Mouse (Mus musculus) heart, postnatal 0 days (tissue): ENCODE measurements around the gene Negr1. TPM values are rescaled to one million over a fixed set of nuclear protein-coding genes. Genes with fewer than 3 reads are reported as not detected.

Experiments used
- ATAC-seq: fragments of 200-750 bp; cut with Nextera tagmentation; 2 replicates; pipeline ENCODE4 v1.8.0; 2017; ENCODE audit warnings: low read depth, moderate number of reproducible peaks, moderate library complexity; ENCODE audit not compliant: insufficient read depth
- DNase-seq: peaks from one replicate; pipeline ENCODE4 v3.0.0-alpha.2; 2016; ENCODE audit warnings: low spot score
- H3K27ac ChIP-seq: fragments of 300-500 bp; sonication (generic); 2 replicates; pipeline ENCODE4 v1.5.1; 2014; ENCODE audit warnings: low read depth, mild to moderate bottlenecking
- H3K27me3 ChIP-seq: fragments of 300-500 bp; sonication (generic); 2 replicates; pipeline ENCODE4 v1.6.1; 2014; ENCODE audit warnings: low read length, mixed read lengths; ENCODE audit not compliant: control insufficient read depth, insufficient read depth
- H3K36me3 ChIP-seq: fragments of 300-500 bp; sonication (generic); replicated peaks from 2 replicates; pipeline ENCODE4 v1.6.1; 2014; ENCODE audit warnings: low read length, mixed read lengths; ENCODE audit not compliant: control insufficient read depth, insufficient read depth
- H3K4me1 ChIP-seq: fragments of 300-500 bp; sonication (generic); 2 replicates; pipeline ENCODE4 v1.6.1; 2014; ENCODE audit warnings: antibody characterized with exemption; ENCODE audit not compliant: control insufficient read depth, insufficient read depth
- H3K4me2 ChIP-seq: fragments of 300-500 bp; sonication (generic); 2 replicates; pipeline ENCODE4 v1.6.1; 2014; ENCODE audit warnings: low read depth, mild to moderate bottlenecking, low read length, moderate library complexity
- H3K4me3 ChIP-seq: fragments of 300-500 bp; sonication (generic); 2 replicates; pipeline ENCODE4 v1.5.1; 2014; ENCODE audit warnings: low read depth, low read length
- H3K9ac ChIP-seq: fragments of 300-500 bp; sonication (generic); replicated peaks from 2 replicates; pipeline ENCODE4 v1.6.1; 2014; ENCODE audit warnings: low read depth, low read length, mixed read lengths
- H3K9me3 ChIP-seq: fragments of 300-500 bp; sonication (generic); replicated peaks from 2 replicates; pipeline ENCODE4 v1.6.1; 2016; ENCODE audit warnings: low read length; ENCODE audit not compliant: control insufficient read depth
- CTCF ChIP-seq: IDR thresholded peaks from 2 replicates; pipeline ENCODE4 v1.5.1; 2016; ENCODE audit warnings: antibody characterized with exemption, control low read depth, low read depth
- EP300 ChIP-seq: IDR thresholded peaks from 2 replicates; pipeline ENCODE4 v1.6.1; 2016; ENCODE audit warnings: antibody characterized with exemption, low read depth
- WGBS: fragments of 180-500 bp; shearing (Covaris S2); extraction: QIAGEN DNeasy Blood & Tissue Kit; methylation state at CpG from one replicate; pipeline ENCODE4 v1.1.7; 2014; 5-methylcytosine and 5-hydroxymethylcytosine counted together
- polyA plus RNA-seq: library from polyadenylated mRNA; unstranded; fragments of >200 nt; fragmentation: Nextera tagmentation; extraction: Ambion mirVana; gene quantifications from 2 replicates; pipeline ENCODE4 v1.2.1, GENCODE M21; 2015
- total RNA-seq: library from RNA; depleted of rRNA; stranded (reverse); fragments of >200 nt; gene quantifications from 2 replicates; pipeline ENCODE4 v1.2.3, GENCODE M21; 2014; ENCODE audit warnings: low replicate concordance

The Negr1 gene
- total and polyA plus RNA-seq, 2 experiments from 2014 or later: 0.55 to 2.0 TPM

DNA sequence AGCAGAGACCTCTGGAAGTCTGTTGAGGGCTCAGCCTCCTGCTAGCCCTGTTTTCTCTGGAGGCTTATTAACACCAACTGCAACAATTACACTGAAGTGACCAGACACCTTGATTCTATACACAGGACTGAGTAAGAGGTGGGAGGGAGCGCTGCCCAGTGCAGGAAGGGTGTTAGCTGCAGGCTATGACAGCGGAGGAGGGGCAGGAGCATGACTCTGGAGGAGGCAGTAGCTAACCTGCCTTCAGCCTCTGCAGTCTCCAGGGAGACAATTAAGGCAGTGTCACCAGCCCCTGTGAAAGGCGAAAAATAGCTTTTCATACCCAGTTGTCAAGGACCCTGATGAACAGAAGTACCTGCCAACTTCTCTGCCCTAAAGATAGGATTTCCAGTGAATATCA lies 694.3 kb downstream of the Negr1 start:
- no peak for TF ChIP-seq EP300
- TF ChIP-seq CTCF: no peak
- no peak overlapping the region for H3K27ac ChIP-seq
- WGBS: 25% methylated on average over 3 of the region's 3 CpGs

GRCm38 (mm10) chr3:157268742-157269141 lies 707.1 kb downstream of the Negr1 start:
- Histone ChIP-seq H3K4me3 (no peak overlapping the region), H3K9me3 (no peaks in the 10 kb centered on the region), H3K4me2 (no peak overlapping the region), H3K27ac (no peak overlapping the region), H3K4me1 (no peaks in the 10 kb centered on the region), H3K9ac (no peak overlapping the region), H3K36me3 (no peaks in the 10 kb centered on the region), H3K27me3 (no peaks in the 10 kb centered on the region)
- TF ChIP-seq EP300 (no peak), CTCF (no peak)
- ATAC-seq: no peak
- WGBS: 62% methylated on average over 4 of the region's 4 CpGs
- DNase-seq: no peak

More for the DNA sequence above, 694.3 kb downstream of the Negr1 start:
- H3K9ac ChIP-seq: no peak overlapping the region
- no peak for ATAC-seq
- H3K27me3 ChIP-seq: no peaks in the 10 kb centered on the region
- DNase-seq: no peak
- H3K4me2 ChIP-seq: no peak overlapping the region
- H3K36me3 ChIP-seq: no peaks in the 10 kb centered on the region
- H3K4me3 ChIP-seq: no peak overlapping the region
- H3K4me1 ChIP-seq: no peaks in the 10 kb centered on the region
- H3K9me3 ChIP-seq: no peaks in the 10 kb centered on the region

DNA sequence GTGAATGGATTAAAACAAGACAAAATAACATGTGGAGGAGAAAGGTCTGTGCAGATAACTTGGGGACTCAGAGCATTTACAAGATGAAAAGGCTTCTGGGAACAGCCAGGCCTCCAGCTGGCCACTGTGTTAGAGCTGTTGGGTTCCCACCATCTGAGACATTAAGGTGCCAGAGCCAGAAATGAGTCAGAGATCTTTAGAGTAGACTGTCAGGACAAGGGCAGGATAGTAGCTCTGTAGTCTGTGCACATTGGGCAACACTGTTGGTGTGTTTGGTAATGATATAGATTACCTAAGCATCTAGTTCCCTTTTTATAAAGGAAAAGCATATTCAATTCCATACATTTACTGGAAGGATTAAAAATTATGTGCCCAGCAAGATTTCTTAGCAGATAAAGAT lies 710.8 kb downstream of the Negr1 start:
- no peaks in the 10 kb centered on the region for H3K9me3 ChIP-seq
- H3K4me1 ChIP-seq: no peaks in the 10 kb centered on the region
- ATAC-seq: no peak
- H3K9ac ChIP-seq: no peak overlapping the region
- H3K27me3 ChIP-seq: no peaks in the 10 kb centered on the region
- no peaks in the 10 kb centered on the region for H3K36me3 ChIP-seq
- H3K27ac ChIP-seq: no peak overlapping the region
- H3K4me3 ChIP-seq: no peak overlapping the region
- DNase-seq: no peak
- H3K4me2 ChIP-seq: no peak overlapping the region
- TF ChIP-seq CTCF: no peak

DNA sequence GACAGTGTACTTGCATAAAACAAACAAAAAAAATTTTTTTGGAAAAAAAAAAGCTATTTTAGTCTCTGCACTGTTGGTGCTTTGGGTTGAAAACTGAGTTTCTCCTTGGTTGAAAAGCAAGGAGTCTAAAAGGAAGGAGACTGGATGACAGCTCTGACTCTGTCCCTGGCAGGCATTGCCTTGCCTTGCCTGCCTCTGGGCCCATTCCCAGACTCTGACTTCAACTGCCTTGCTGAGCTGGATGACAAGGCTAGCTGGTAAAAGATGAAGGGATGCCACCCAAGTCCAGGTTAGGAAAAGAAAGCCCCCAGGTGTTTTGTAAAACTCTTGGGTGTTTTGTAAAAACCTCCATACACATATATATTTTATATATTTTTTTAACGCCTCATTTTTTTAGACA lies 712.5 kb downstream of the Negr1 start:
- no peak overlapping the region for H3K27ac ChIP-seq
- H3K9me3 ChIP-seq: no peaks in the 10 kb centered on the region
- H3K4me2 ChIP-seq: no peak overlapping the region
- no peak for DNase-seq
- no peaks in the 10 kb centered on the region for H3K36me3 ChIP-seq
- H3K4me1 ChIP-seq: no peaks in the 10 kb centered on the region
- WGBS: 85% methylated on average over 1 of the region's 1 CpGs
- TF ChIP-seq CTCF: no peak
- no peak for TF ChIP-seq EP300
- H3K9ac ChIP-seq: no peak overlapping the region
- H3K4me3 ChIP-seq: no peak overlapping the region
- H3K27me3 ChIP-seq: no peaks in the 10 kb centered on the region
- no peak for ATAC-seq

- no peaks in the 10 kb centered on the region for H3K36me3 ChIP-seq
- no peaks in the 10 kb centered on the region for H3K4me1 ChIP-seq
- no peak overlapping the region for H3K9ac ChIP-seq
- DNase-seq: no peak
- TF ChIP-seq EP300: no peak
- TF ChIP-seq CTCF: no peak
- ATAC-seq: no peak
- H3K9me3 ChIP-seq: no peaks in the 10 kb centered on the region
- no peak overlapping the region for H3K4me3 ChIP-seq
- H3K27ac ChIP-seq: no peak overlapping the region
- no peaks in the 10 kb centered on the region for H3K27me3 ChIP-seq
- H3K4me2 ChIP-seq: no peak overlapping the region
These were observed 718.1 kb downstream of the Negr1 start for GRCm38 (mm10) chr3:157279717-157280116.

DNA sequence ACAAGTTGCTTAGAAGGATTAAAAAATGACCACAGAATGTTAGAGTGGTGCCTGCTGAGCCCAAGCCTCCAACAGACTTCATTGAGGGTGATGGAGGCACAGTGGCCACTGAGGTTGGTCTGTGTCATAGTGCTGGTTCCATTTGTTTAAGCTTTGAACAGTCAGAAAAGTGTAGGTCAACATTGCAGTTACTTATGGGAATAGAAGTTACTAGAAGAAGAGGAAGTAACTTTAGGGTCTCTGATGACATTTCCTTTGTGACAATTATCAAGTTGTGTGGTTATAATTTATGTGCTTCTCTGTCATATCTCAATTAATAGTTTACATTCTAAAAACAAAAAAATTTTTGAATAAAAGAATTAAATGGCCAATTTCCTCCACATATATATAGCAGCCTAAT lies 719.7 kb downstream of the Negr1 start:
- no peak for DNase-seq
- no peak overlapping the region for H3K4me2 ChIP-seq
- H3K27me3 ChIP-seq: no peaks in the 10 kb centered on the region
- TF ChIP-seq EP300: no peak
- TF ChIP-seq CTCF: no peak
- H3K9ac ChIP-seq: no peak overlapping the region
- no peaks in the 10 kb centered on the region for H3K4me1 ChIP-seq
- H3K36me3 ChIP-seq: no peaks in the 10 kb centered on the region
- no peak for ATAC-seq
- H3K27ac ChIP-seq: no peak overlapping the region
- no peak overlapping the region for H3K4me3 ChIP-seq
- no peaks in the 10 kb centered on the region for H3K9me3 ChIP-seq
